Comparison of ENCODE assay signal across 16 mouse cellular contexts in genomic region chr17:17491622-17492001, GRCm38 (mm10).
DNase-seq lines count a peak whose midpoint lies in the region; ATAC-seq and TF ChIP-seq lines count a peak whose summit lies in the region.
"Had no signal": no experiment of that assay in that cellular context is flagged by ENCODE, and none has a peak within 500 bp of the region (broad histone marks: within the 10 kb centered on the region; RNA-seq: fewer than 3 reads in every experiment).

No protein-coding gene starts in this region.

- no peaks in the 10 kb centered on the region for H3K36me3 ChIP-seq in kidney, embryonic 14.5 days (ENCODE audit: control insufficient read depth, insufficient read depth, low read length)
- no peaks in the 10 kb centered on the region for H3K36me3 ChIP-seq in embryonic facial prominence, embryonic 10.5 days (replicated peaks)
- no peaks in the 10 kb centered on the region for H3K36me3 ChIP-seq in embryonic facial prominence, embryonic 14.5 days (ENCODE audit: control insufficient read depth, insufficient read depth, low read length)
- no peaks in the 10 kb centered on the region for H3K36me3 ChIP-seq in limb, embryonic 14.5 days (ENCODE audit: control insufficient read depth, insufficient read depth, low read length)
- no peaks in the 10 kb centered on the region for H3K36me3 ChIP-seq in midbrain, embryonic 16.5 days (ENCODE audit: control insufficient read depth, insufficient read depth, low read length)
- H3K36me3 ChIP-seq: heart, embryonic 15.5 days had no signal

- H3K9me3 ChIP-seq in kidney, embryonic 14.5 days (ENCODE audit: control insufficient read depth, low read length) = no peaks in the 10 kb centered on the region
- H3K9me3 ChIP-seq in embryonic facial prominence, embryonic 10.5 days = no peaks in the 10 kb centered on the region
- H3K9me3 ChIP-seq in embryonic facial prominence, embryonic 14.5 days (ENCODE audit: control insufficient read depth, low read length) = no peaks in the 10 kb centered on the region
- no peaks in the 10 kb centered on the region for H3K9me3 ChIP-seq in limb, embryonic 14.5 days (ENCODE audit: control insufficient read depth, low read length)
- no peaks in the 10 kb centered on the region for H3K9me3 ChIP-seq in midbrain, embryonic 16.5 days (replicated peaks; ENCODE audit: control insufficient read depth, low read length, poor library complexity, severe bottlenecking)
- H3K9me3 ChIP-seq: heart, embryonic 15.5 days had no signal

- H3K27me3 ChIP-seq in kidney, embryonic 14.5 days (ENCODE audit: control insufficient read depth, insufficient read depth, low read length) = no peaks in the 10 kb centered on the region
- no peaks in the 10 kb centered on the region for H3K27me3 ChIP-seq in embryonic facial prominence, embryonic 10.5 days (replicated peaks; ENCODE audit: low read depth, poor library complexity, severe bottlenecking)
- H3K27me3 ChIP-seq in embryonic facial prominence, embryonic 14.5 days (replicated peaks; ENCODE audit: control insufficient read depth, insufficient read depth, low read length) = no peaks in the 10 kb centered on the region
- no peaks in the 10 kb centered on the region for H3K27me3 ChIP-seq in limb, embryonic 14.5 days (ENCODE audit: control insufficient read depth, insufficient read depth, low read length)
- H3K27me3 ChIP-seq in midbrain, embryonic 16.5 days (ENCODE audit: control insufficient read depth, insufficient read depth, low read depth, low read length) = no peaks in the 10 kb centered on the region
- H3K27me3 ChIP-seq: heart, embryonic 15.5 days had no signal

- peak overlapping the region; percentile 14; the same call in 1 of the 2 replicates for H3K4me3 ChIP-seq in kidney, embryonic 14.5 days (ENCODE audit: low read length)
- peak overlapping the region; percentile 21; the same call in 1 of the 2 replicates for H3K4me3 ChIP-seq in embryonic facial prominence, embryonic 10.5 days
- no peak overlapping the region for H3K4me3 ChIP-seq in embryonic facial prominence, embryonic 14.5 days (ENCODE audit: low read depth, low read length)
- H3K4me3 ChIP-seq in limb, embryonic 14.5 days (replicated peaks; ENCODE audit: low read length) = 0 out of 2 replicates have a peak overlapping the region, but pooled peaks have one; percentile 4
- H3K4me3 ChIP-seq in midbrain, embryonic 16.5 days (ENCODE audit: low read depth, low read length) = no peak overlapping the region
- H3K4me3 ChIP-seq: heart, embryonic 15.5 days; left cerebral cortex, adult 2 months had no signal

- H3K27ac ChIP-seq in kidney, embryonic 14.5 days (ENCODE audit: low read depth, low read length) = peak overlapping the region; percentile 73
- H3K27ac ChIP-seq in embryonic facial prominence, embryonic 10.5 days (replicated peaks) = peak overlapping the region; percentile 85
- peak overlapping the region; percentile 66 for H3K27ac ChIP-seq in embryonic facial prominence, embryonic 14.5 days (replicated peaks; ENCODE audit: low read depth, low read length)
- peak overlapping the region; percentile 44; the same call in 1 of the 2 replicates for H3K27ac ChIP-seq in limb, embryonic 14.5 days (replicated peaks; ENCODE audit: low read depth, low read length)
- no peak overlapping the region for H3K27ac ChIP-seq in midbrain, embryonic 16.5 days (ENCODE audit: low read length)
- H3K27ac ChIP-seq: heart, embryonic 15.5 days; left cerebral cortex, adult 2 months; liver, embryonic 14.5 days had no signal

- H3K9ac ChIP-seq in kidney, embryonic 14.5 days (ENCODE audit: low read depth, low read length) = no peak overlapping the region
- H3K9ac ChIP-seq in embryonic facial prominence, embryonic 14.5 days (ENCODE audit: low read depth, low read length) = no peak overlapping the region
- H3K9ac ChIP-seq in limb, embryonic 14.5 days (ENCODE audit: low read depth, low read length, severe bottlenecking) = no peak overlapping the region
- H3K9ac ChIP-seq in midbrain, embryonic 16.5 days (ENCODE audit: low read depth, low read length) = no peak overlapping the region
- H3K9ac ChIP-seq: heart, embryonic 15.5 days; liver, embryonic 14.5 days had no signal

- no peak for TF ChIP-seq POLR2A in limb, embryonic 14.5 days (IDR thresholded peaks at IDR 0.05; ENCODE audit: borderline replicate concordance, extremely low read depth, insufficient read depth, insufficient read length)

- H3K4me1 ChIP-seq in kidney, embryonic 14.5 days (ENCODE audit: control insufficient read depth, insufficient read depth, low read length) = peaks cover 10% of the 10 kb centered on the region; the same call in 1 of the 2 replicates
- H3K4me1 ChIP-seq in embryonic facial prominence, embryonic 10.5 days = peaks cover 41% of the 10 kb centered on the region
- peaks cover 13% of the 10 kb centered on the region for H3K4me1 ChIP-seq in embryonic facial prominence, embryonic 14.5 days (ENCODE audit: control insufficient read depth, insufficient read depth, low read length)
- H3K4me1 ChIP-seq in limb, embryonic 14.5 days (ENCODE audit: control insufficient read depth, insufficient read depth, low read length) = peaks cover 10% of the 10 kb centered on the region
- H3K4me1 ChIP-seq in midbrain, embryonic 16.5 days (ENCODE audit: control insufficient read depth, insufficient read depth, low read length) = no peaks in the 10 kb centered on the region
- H3K4me1 ChIP-seq: heart, embryonic 15.5 days had no signal

- peak; percentile 71 for ATAC-seq in kidney, embryonic 14.5 days (ENCODE audit: low FRiP score, low TSS enrichment)
- peak; percentile 57 for ATAC-seq in embryonic facial prominence, embryonic 14.5 days (ENCODE audit: low read depth)
- peak; percentile 19; the same call in 1 of the 2 replicates for ATAC-seq in limb, embryonic 14.5 days (ENCODE audit: low FRiP score, low read depth)
- ATAC-seq in midbrain, embryonic 16.5 days = no peak
- ATAC-seq: activated CD4-positive, CD25-positive, alpha-beta regulatory T cell, adult 4 months; CD4-positive, CD25-positive, alpha-beta regulatory T cell, adult 4 months had no signal

- WGBS in kidney, embryonic 14.5 days = 19% methylated on average over 7 of the region's 7 CpGs
- WGBS in embryonic facial prominence, embryonic 10.5 days = 46% methylated on average over 7 of the region's 7 CpGs
- 31% methylated on average over 7 of the region's 7 CpGs for WGBS in embryonic facial prominence, embryonic 14.5 days
- WGBS in limb, embryonic 14.5 days = 22% methylated on average over 7 of the region's 7 CpGs
- WGBS in midbrain, embryonic 16.5 days = 88% methylated on average over 7 of the region's 7 CpGs

- peak overlapping the region; percentile 24 for H3K4me2 ChIP-seq in kidney, embryonic 14.5 days (replicated peaks; ENCODE audit: low read depth, low read length)
- peak overlapping the region; percentile 44 for H3K4me2 ChIP-seq in embryonic facial prominence, embryonic 14.5 days (ENCODE audit: low read depth, low read length)
- H3K4me2 ChIP-seq in limb, embryonic 14.5 days (replicated peaks; ENCODE audit: low read depth, low read length, severe bottlenecking) = peak overlapping the region; percentile 17; the same call in 1 of the 2 replicates
- no peak overlapping the region for H3K4me2 ChIP-seq in midbrain, embryonic 16.5 days (ENCODE audit: low read length)
- H3K4me2 ChIP-seq: heart, embryonic 15.5 days had no signal

- no peak for DNase-seq in kidney, adult 11 months
- no peak for DNase-seq in embryonic facial prominence, embryonic 10.5 days (ENCODE audit: low spot score)
- DNase-seq in embryonic facial prominence, embryonic 14.5 days (ENCODE audit: low spot score) = no peak
- DNase-seq in limb, embryonic 14.5 days (ENCODE audit: low spot score) = no peak
- DNase-seq in layer of hippocampus, postnatal 25 days (ENCODE audit: extremely low spot score in 1 of 2, low spot score in 1 of 2) = no peak
- no peak for DNase-seq in urinary bladder, adult 2 months (ENCODE audit: low spot score)
- DNase-seq: cerebellum, adult 9-11 months; lung, postnatal 14 days; thymus, postnatal 14 days had no signal

Comparison
In these comparisons a context has a peak if more than half of its experiments do, and no peak if none do; other contexts are left out.
1. H3K4me3 ChIP-seq: peak in kidney, embryonic 14.5 days (single experiment), embryonic facial prominence, embryonic 10.5 days (single experiment) and limb, embryonic 14.5 days (single experiment); none in embryonic facial prominence, embryonic 14.5 days (single experiment) and midbrain, embryonic 16.5 days (single experiment).